Mouse (Mus musculus): Measurements from ENCODE around the gene Dnase1l1.

The Dnase1l1 gene

GRCm38 (mm10) chrX:74270062-74270901 is 11.9 kb downstream of the Dnase1l1 start, which contains the start of gene Rpl10:
Gene Rpl10, plus strand, starts transcription at chrX:74270812.
- peak; percentile 96 for DNase-seq (ENCODE audit: low read depth, low spot score)

- no peak for DNase-seq (ENCODE audit: low read depth, low spot score)
Measured at GRCm38 (mm10) chrX:74269736-74270061, 12.4 kb downstream of the Dnase1l1 start.

- no peak for DNase-seq (ENCODE audit: low read depth, low spot score)
Measured at GRCm38 (mm10) chrX:74257746-74258145, 24.4 kb downstream of the Dnase1l1 start.

- no peak for DNase-seq (ENCODE audit: low read depth, low spot score)
Measured at GRCm38 (mm10) chrX:74254888-74255565, 27.1 kb downstream of the Dnase1l1 start.

- peak; percentile 97 for DNase-seq (ENCODE audit: low read depth, low spot score)
Measured at GRCm38 (mm10) chrX:74254153-74254887, 27.8 kb downstream of the Dnase1l1 start, which contains the start of gene Emd. Gene Emd, plus strand, starts transcription at chrX:74254687.

GRCm38 (mm10) chrX:74249615-74250014 is 32.5 kb downstream of the Dnase1l1 start, which contains the start of gene Flna:
Gene Flna, minus strand, starts transcription at chrX:74249820.
- DNase-seq (ENCODE audit: low read depth, low spot score), result peak; percentile 48

GRCm38 (mm10) chrX:74248651-74249050 is 33.5 kb downstream of the Dnase1l1 start:
- peak; percentile 62 for DNase-seq (ENCODE audit: low read depth, low spot score)

- no peak for DNase-seq (ENCODE audit: low read depth, low spot score)
Measured at GRCm38 (mm10) chrX:74246693-74247092, 35.4 kb downstream of the Dnase1l1 start.

GRCm38 (mm10) chrX:74246213-74246681 is 35.9 kb downstream of the Dnase1l1 start:
- peak; percentile 94 for DNase-seq (ENCODE audit: low read depth, low spot score)

GRCm38 (mm10) chrX:74245687-74246086 is 36.5 kb downstream of the Dnase1l1 start:
- DNase-seq (ENCODE audit: low read depth, low spot score), result peak; percentile 81

- no peak for DNase-seq (ENCODE audit: low read depth, low spot score)
Measured at GRCm38 (mm10) chrX:74245107-74245506, 37.0 kb downstream of the Dnase1l1 start.

- DNase-seq (ENCODE audit: low read depth, low spot score), result peak; percentile 66
Measured at GRCm38 (mm10) chrX:74244614-74245083, 37.5 kb downstream of the Dnase1l1 start.

GRCm38 (mm10) chrX:74243807-74244206 is 38.3 kb downstream of the Dnase1l1 start:
- DNase-seq (ENCODE audit: low read depth, low spot score), result peak; percentile 40

GRCm38 (mm10) chrX:74243396-74243795 is 38.7 kb downstream of the Dnase1l1 start:
- no peak for DNase-seq (ENCODE audit: low read depth, low spot score)

- DNase-seq (ENCODE audit: low read depth, low spot score), result no peak
Measured at GRCm38 (mm10) chrX:74240332-74240731, 41.8 kb downstream of the Dnase1l1 start.

- no peak for DNase-seq (ENCODE audit: low read depth, low spot score)
Measured at GRCm38 (mm10) chrX:74233196-74233595, 48.9 kb downstream of the Dnase1l1 start.

- no peak for DNase-seq (ENCODE audit: low read depth, low spot score)
Measured at GRCm38 (mm10) chrX:74230038-74230437, 52.1 kb downstream of the Dnase1l1 start.
